9 mouse cellular contexts compared by ENCODE assay signal in the genomic region with DNA sequence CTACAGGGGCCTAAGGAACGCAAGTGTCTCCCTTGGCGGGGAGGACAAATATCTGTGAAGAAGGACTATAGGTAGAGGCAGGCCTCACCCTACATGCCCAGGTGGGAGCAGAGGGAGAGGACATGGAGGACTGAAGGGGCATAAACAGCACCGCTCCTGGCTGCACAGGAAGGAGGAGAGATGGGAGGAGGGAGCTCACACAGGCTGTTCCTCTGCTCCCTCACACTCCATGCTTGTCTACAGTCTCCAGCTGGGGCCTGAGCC. TPM values are rescaled to one million over a fixed set of nuclear protein-coding genes. Genes with fewer than 3 reads are reported as not detected.
A peak's percentile ranks its signal among the peaks of the same experiment; 100 is the strongest.
DNase-seq lines count a peak whose midpoint lies in the region; ATAC-seq and TF ChIP-seq lines count a peak whose summit lies in the region.
"Had no signal": no experiment of that assay in that cellular context is flagged by ENCODE, and none has a peak within 500 bp of the region (broad histone marks: within the 10 kb centered on the region; RNA-seq: fewer than 3 reads in every experiment).

No protein-coding gene starts in this region.

- H3K4me1 ChIP-seq in lung, embryonic 14.5 days (ENCODE audit: insufficient read depth), result peaks cover 21% of the 10 kb centered on the region
- peaks cover 73% of the 10 kb centered on the region for H3K4me1 ChIP-seq in embryonic facial prominence, embryonic 15.5 days
- peaks cover 22% of the 10 kb centered on the region for H3K4me1 ChIP-seq in hindbrain, embryonic 13.5 days (replicated peaks)
- peaks cover 19% of the 10 kb centered on the region for H3K4me1 ChIP-seq in midbrain, embryonic 16.5 days (ENCODE audit: control insufficient read depth, insufficient read depth, low read length)

- WGBS in lung, embryonic 14.5 days, result 45% methylated on average over 3 of the region's 3 CpGs
- 50% methylated on average over 3 of the region's 3 CpGs for WGBS in embryonic facial prominence, embryonic 15.5 days
- 41% methylated on average over 3 of the region's 3 CpGs for WGBS in hindbrain, embryonic 13.5 days
- 45% methylated on average over 3 of the region's 3 CpGs for WGBS in midbrain, embryonic 16.5 days

- no peak for TF ChIP-seq CTCF in lung, embryonic 14.5 days (IDR thresholded peaks at IDR 0.05; ENCODE audit: low read depth)

- no peak for DNase-seq in lung, embryonic 14.5 days
- DNase-seq in lung, adult 18-20 months, result no peak
- DNase-seq in Muller cell, postnatal 12 days (ENCODE audit: inconsistent ontology term), result no peak
- no peak for DNase-seq in ovary, adult 18-20 months (ENCODE audit: low spot score)
- DNase-seq: cerebellum, postnatal 10 days; liver, embryonic 13.5 days had no signal

- no peaks in the 10 kb centered on the region for H3K9me3 ChIP-seq in lung, embryonic 14.5 days (ENCODE audit: low read depth, low read length)
- H3K9me3 ChIP-seq in embryonic facial prominence, embryonic 15.5 days (replicated peaks), result no peaks in the 10 kb centered on the region
- H3K9me3 ChIP-seq in hindbrain, embryonic 13.5 days, result no peaks in the 10 kb centered on the region
- no peaks in the 10 kb centered on the region for H3K9me3 ChIP-seq in midbrain, embryonic 16.5 days (replicated peaks; ENCODE audit: control insufficient read depth, low read length, poor library complexity, severe bottlenecking)
- H3K9me3 ChIP-seq: liver, embryonic 13.5 days had no signal

- H3K27ac ChIP-seq in lung, embryonic 14.5 days (ENCODE audit: low read depth), result no peak overlapping the region; the same call in 1 of the 2 replicates
- H3K27ac ChIP-seq in embryonic facial prominence, embryonic 15.5 days (replicated peaks), result peak overlapping the region; percentile 80
- H3K27ac ChIP-seq in hindbrain, embryonic 13.5 days, result peak overlapping the region; percentile 76
- H3K27ac ChIP-seq in midbrain, embryonic 16.5 days (ENCODE audit: low read length), result peak overlapping the region; percentile 73
- H3K27ac ChIP-seq: liver, embryonic 13.5 days had no signal

- H3K4me3 ChIP-seq in lung, embryonic 14.5 days (ENCODE audit: low read depth, low read length), result no peak overlapping the region
- H3K4me3 ChIP-seq in embryonic facial prominence, embryonic 15.5 days (replicated peaks), result no peak overlapping the region
- no peak overlapping the region for H3K4me3 ChIP-seq in hindbrain, embryonic 13.5 days
- H3K4me3 ChIP-seq in midbrain, embryonic 16.5 days (ENCODE audit: low read depth, low read length), result no peak overlapping the region
- H3K4me3 ChIP-seq: liver, embryonic 13.5 days had no signal

- H3K9ac ChIP-seq in lung, embryonic 14.5 days, result no peak overlapping the region
- H3K9ac ChIP-seq in embryonic facial prominence, embryonic 15.5 days, result no peak overlapping the region
- H3K9ac ChIP-seq in hindbrain, embryonic 13.5 days, result no peak overlapping the region
- no peak overlapping the region for H3K9ac ChIP-seq in midbrain, embryonic 16.5 days (ENCODE audit: low read depth, low read length)
- H3K9ac ChIP-seq: liver, embryonic 13.5 days had no signal

- H3K27me3 ChIP-seq in lung, embryonic 14.5 days (ENCODE audit: insufficient read depth, low read length), result no peaks in the 10 kb centered on the region
- no peaks in the 10 kb centered on the region for H3K27me3 ChIP-seq in embryonic facial prominence, embryonic 15.5 days
- H3K27me3 ChIP-seq in hindbrain, embryonic 13.5 days, result no peaks in the 10 kb centered on the region
- H3K27me3 ChIP-seq in midbrain, embryonic 16.5 days (ENCODE audit: control insufficient read depth, insufficient read depth, low read depth, low read length), result no peaks in the 10 kb centered on the region
- H3K27me3 ChIP-seq: liver, embryonic 13.5 days had no signal

- peak; percentile 7; the same call in 1 of the 2 replicates for ATAC-seq in lung, embryonic 14.5 days (ENCODE audit: insufficient read depth)
- ATAC-seq in embryonic facial prominence, embryonic 15.5 days (ENCODE audit: insufficient number of reproducible peaks, low FRiP score, low TSS enrichment, low read depth), result no peak
- no peak for ATAC-seq in hindbrain, embryonic 13.5 days (ENCODE audit: low FRiP score)
- ATAC-seq in midbrain, embryonic 16.5 days, result no peak; the same call in 1 of the 2 replicates

- H3K36me3 ChIP-seq in lung, embryonic 14.5 days (ENCODE audit: insufficient read depth), result no peaks in the 10 kb centered on the region
- H3K36me3 ChIP-seq in embryonic facial prominence, embryonic 15.5 days, result no peaks in the 10 kb centered on the region
- H3K36me3 ChIP-seq in hindbrain, embryonic 13.5 days, result no peaks in the 10 kb centered on the region
- no peaks in the 10 kb centered on the region for H3K36me3 ChIP-seq in midbrain, embryonic 16.5 days (ENCODE audit: control insufficient read depth, insufficient read depth, low read length)
- H3K36me3 ChIP-seq: liver, embryonic 13.5 days had no signal

- H3K4me2 ChIP-seq in lung, embryonic 14.5 days, result no peak overlapping the region
- H3K4me2 ChIP-seq in embryonic facial prominence, embryonic 15.5 days (replicated peaks), result no peak overlapping the region
- no peak overlapping the region for H3K4me2 ChIP-seq in hindbrain, embryonic 13.5 days
- H3K4me2 ChIP-seq in midbrain, embryonic 16.5 days (ENCODE audit: low read length), result no peak overlapping the region

RNA-seq across cellular contexts. Expression of a gene that starts 25.9 kb away (rescaled TPM):
- polyA plus RNA-seq in lung, embryonic 14.5 days (2014; fragmentation: Nextera tagmentation; extraction: Ambion mirVana), result 12.8 and 12.9 TPM in 2 replicates
- 9.5 and 9.6 TPM in 2 replicates for polyA plus RNA-seq in embryonic facial prominence, embryonic 15.5 days (2015; fragmentation: Nextera tagmentation; extraction: Ambion mirVana)
- 3.6 and 4.6 TPM in 2 replicates for polyA plus RNA-seq in hindbrain, embryonic 13.5 days (2015; fragmentation: Nextera tagmentation; extraction: Ambion mirVana)
- polyA plus RNA-seq in midbrain, embryonic 16.5 days (2015; fragmentation: Nextera tagmentation; extraction: Ambion mirVana), result 3.3 and 3.4 TPM in 2 replicates

RNA-seq across cellular contexts. Expression of a gene that starts 58.6 kb away (rescaled TPM):
- polyA plus RNA-seq in lung, embryonic 14.5 days (2014; fragmentation: Nextera tagmentation; extraction: Ambion mirVana), result 22.8 and 23.5 TPM in 2 replicates
- polyA plus RNA-seq in embryonic facial prominence, embryonic 15.5 days (2015; fragmentation: Nextera tagmentation; extraction: Ambion mirVana), result 58.0 and 63.4 TPM in 2 replicates
- polyA plus RNA-seq in hindbrain, embryonic 13.5 days (2015; fragmentation: Nextera tagmentation; extraction: Ambion mirVana), result 26.0 and 27.5 TPM in 2 replicates
- 26.3 and 27.6 TPM in 2 replicates for polyA plus RNA-seq in midbrain, embryonic 16.5 days (2015; fragmentation: Nextera tagmentation; extraction: Ambion mirVana)
